Mouse (Mus musculus) MEL (cell line): Measurements from ENCODE around the gene Fam173a.

ENCODE experiments used
- EP300 ChIP-seq, 2 experiments: IDR thresholded peaks; 2 replicates each; pipeline ENCODE4 v1.6.1; 2011; ENCODE audit warnings: improper control_type of control experiment in 2 of 2, low read length in 2 of 2, low read depth in 1 of 2, mild to moderate bottlenecking in 1 of 2
- GATA1 ChIP-seq: IDR thresholded peaks from 2 replicates; pipeline ENCODE4 v1.6.1; 2011; ENCODE audit warnings: low read depth, low read length, improper control_type of control experiment
- HCFC1 ChIP-seq: IDR thresholded peaks from 2 replicates; pipeline ENCODE4 v1.6.1; 2012; ENCODE audit warnings: low read depth, mild to moderate bottlenecking, inconsistent platforms, low read length, improper control_type of control experiment, moderate library complexity

GRCm38 (mm10) chr17:25796951-25797369 is 4.3 kb upstream of the Fam173a start, which contains the start of gene Metrn:
- no peak for TF ChIP-seq GATA1
- TF ChIP-seq HCFC1: peak; percentile 39; the same call in 1 of the 2 replicates
- TF ChIP-seq EP300 (IDR thresholded peaks at IDR 0.05; ENCODE audit: low read depth in 1 of 2, low read length in 2 of 2): no peak
